4 mouse cellular contexts compared by ENCODE assay signal in the genomic region with DNA sequence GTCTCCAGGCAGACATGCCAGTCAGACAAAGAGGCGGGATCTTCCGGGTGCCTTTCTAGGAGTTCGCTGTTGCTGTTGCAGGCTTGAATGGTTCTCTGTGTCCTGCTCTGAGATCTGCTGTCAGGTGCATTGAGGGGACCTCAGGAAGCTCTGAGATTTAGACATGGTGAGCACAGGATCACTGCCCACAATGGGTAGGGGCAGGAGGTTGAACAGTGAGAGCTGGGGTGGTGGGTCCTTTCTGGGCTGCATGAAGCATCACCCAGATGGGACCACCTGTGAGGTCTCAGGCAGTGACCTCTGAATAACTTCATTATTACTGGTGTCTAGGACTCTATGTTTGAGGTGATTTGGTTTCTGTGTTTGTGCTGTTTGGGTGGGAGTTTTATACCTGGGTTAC.
A peak's percentile ranks its signal among the peaks of the same experiment; 100 is the strongest.
DNase-seq lines count a peak whose midpoint lies in the region; TF ChIP-seq lines count a peak whose summit lies in the region.
"Not testable (repeated sequence)": the region's sequence is repeated elsewhere in the genome, so short reads cannot be mapped to it uniquely, and the experiment has no call there.

No protein-coding gene starts in this region.

- TF ChIP-seq CTCF in gastrocnemius, adult 2 months (IDR thresholded peaks at IDR 0.05); testis, adult 2 months (IDR thresholded peaks at IDR 0.05; ENCODE audit: control insufficient read depth, insufficient read depth, insufficient replicate concordance, low read depth, low read length): not testable (repeated sequence)

- not testable (repeated sequence) for H3K4me3 ChIP-seq in gastrocnemius, adult 2 months; heart, embryonic 10.5 days
- H3K4me3 ChIP-seq in testis, adult 2 months (ENCODE audit: control insufficient read depth, low read depth, low read length): peak overlapping the region; percentile 52

- peak; percentile 0 for DNase-seq in ZHBTc4 (ENCODE audit: low read depth, low spot score)
- peak; percentile 9 for DNase-seq in gastrocnemius, adult 2 months
- DNase-seq in heart, embryonic 10.5 days (ENCODE audit: low spot score): peak; percentile 27

- H3K9me3 ChIP-seq in heart, embryonic 10.5 days: not testable (repeated sequence)

- TF ChIP-seq POLR2A in testis, adult 2 months (IDR thresholded peaks at IDR 0.05; ENCODE audit: control insufficient read depth, low read depth, low read length): not testable (repeated sequence)

- H3K27me3 ChIP-seq in heart, embryonic 10.5 days (ENCODE audit: insufficient read depth, poor library complexity, severe bottlenecking); testis, adult 2 months (ENCODE audit: control insufficient read depth, insufficient read depth, low read length): not testable (repeated sequence)

- intact Hi-C loops in gastrocnemius, adult 2 months (cut with DNase I): not testable (repeated sequence)

- not testable (repeated sequence) for H3K36me3 ChIP-seq in heart, embryonic 10.5 days; testis, adult 2 months (ENCODE audit: control insufficient read depth, insufficient read depth, low read length)

- 81% methylated on average over 3 of the region's 3 CpGs for WGBS in heart, embryonic 10.5 days

- not testable (repeated sequence) for H3K27ac ChIP-seq in gastrocnemius, adult 2 months; heart, embryonic 10.5 days; testis, adult 2 months (ENCODE audit: control insufficient read depth, insufficient read depth, low read depth, low read length)

- not testable (repeated sequence) for H3K4me1 ChIP-seq in heart, embryonic 10.5 days; testis, adult 2 months (ENCODE audit: control insufficient read depth, insufficient read depth, low read length)
